Mouse (Mus musculus) adrenal gland, adult 2 months (tissue): ENCODE measurements around the gene Fam214a. TPM values are rescaled to one million over a fixed set of nuclear protein-coding genes. Genes with fewer than 3 reads are reported as not detected.

Experiments used
- DNase-seq: peaks from one replicate; pipeline ENCODE4 v3.0.0; 2021
- polyA plus RNA-seq: library from polyadenylated mRNA; depleted of rRNA; stranded (reverse); fragments of >200 nt; gene quantifications from 2 replicates; pipeline ENCODE4 v1.2.3, GENCODE M21; 2012
- total RNA-seq, 2 experiments: library from RNA; stranded (reverse); gene quantifications; 2 replicates each; pipeline ENCODE4 v1.2.3; 2021

Fam214a gene
- total and polyA plus RNA-seq, 3 experiments: 21.1 to 86.7 (median 80.1) TPM

GRCm38 (mm10) chr9:75032408-75032807 lies 79.7 kb downstream of the Fam214a start:
- DNase-seq: peak; percentile 53

DNA sequence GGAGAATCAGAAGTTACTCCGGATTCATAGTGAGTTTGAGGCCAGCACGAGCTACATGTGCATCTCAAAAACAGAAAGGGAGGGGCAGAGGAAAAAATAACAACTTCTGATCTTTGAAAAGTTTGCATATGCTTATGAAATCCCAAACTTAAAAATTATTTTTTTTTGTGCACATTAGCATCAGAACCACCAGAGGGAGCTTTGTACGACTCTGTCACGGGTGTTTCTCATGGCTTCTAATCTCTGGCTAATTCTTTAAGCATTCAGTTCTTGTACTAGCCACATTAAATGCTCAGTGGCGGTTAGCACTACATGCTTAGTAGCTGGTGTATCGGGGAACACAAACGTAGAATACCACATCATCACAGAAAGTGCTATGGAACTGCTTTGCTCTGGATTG lies 80.5 kb downstream of the Fam214a start:
- DNase-seq: no peak

DNA sequence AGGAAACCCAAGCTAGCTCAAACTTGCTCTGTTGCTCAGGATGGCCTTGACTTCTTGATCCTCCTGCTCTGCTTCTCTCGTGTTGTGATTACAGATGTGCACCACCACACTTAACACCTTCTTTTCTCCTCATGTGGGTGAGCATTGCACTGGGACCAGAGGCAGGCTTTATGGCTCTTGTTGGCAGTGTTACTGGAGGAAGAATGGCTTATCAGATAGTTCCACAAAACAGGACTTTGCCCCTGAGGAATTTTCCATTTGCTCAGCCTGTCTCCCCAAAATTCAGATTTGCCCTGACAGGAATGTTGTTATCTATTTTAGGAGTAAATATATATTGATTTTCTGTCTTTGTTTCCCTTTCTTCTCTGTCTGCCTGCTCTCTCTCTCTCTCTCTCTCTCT lies 82.0 kb downstream of the Fam214a start:
- DNase-seq: no peak

GRCm38 (mm10) chr9:75035944-75036343 lies 83.3 kb downstream of the Fam214a start:
- no peak for DNase-seq

DNA sequence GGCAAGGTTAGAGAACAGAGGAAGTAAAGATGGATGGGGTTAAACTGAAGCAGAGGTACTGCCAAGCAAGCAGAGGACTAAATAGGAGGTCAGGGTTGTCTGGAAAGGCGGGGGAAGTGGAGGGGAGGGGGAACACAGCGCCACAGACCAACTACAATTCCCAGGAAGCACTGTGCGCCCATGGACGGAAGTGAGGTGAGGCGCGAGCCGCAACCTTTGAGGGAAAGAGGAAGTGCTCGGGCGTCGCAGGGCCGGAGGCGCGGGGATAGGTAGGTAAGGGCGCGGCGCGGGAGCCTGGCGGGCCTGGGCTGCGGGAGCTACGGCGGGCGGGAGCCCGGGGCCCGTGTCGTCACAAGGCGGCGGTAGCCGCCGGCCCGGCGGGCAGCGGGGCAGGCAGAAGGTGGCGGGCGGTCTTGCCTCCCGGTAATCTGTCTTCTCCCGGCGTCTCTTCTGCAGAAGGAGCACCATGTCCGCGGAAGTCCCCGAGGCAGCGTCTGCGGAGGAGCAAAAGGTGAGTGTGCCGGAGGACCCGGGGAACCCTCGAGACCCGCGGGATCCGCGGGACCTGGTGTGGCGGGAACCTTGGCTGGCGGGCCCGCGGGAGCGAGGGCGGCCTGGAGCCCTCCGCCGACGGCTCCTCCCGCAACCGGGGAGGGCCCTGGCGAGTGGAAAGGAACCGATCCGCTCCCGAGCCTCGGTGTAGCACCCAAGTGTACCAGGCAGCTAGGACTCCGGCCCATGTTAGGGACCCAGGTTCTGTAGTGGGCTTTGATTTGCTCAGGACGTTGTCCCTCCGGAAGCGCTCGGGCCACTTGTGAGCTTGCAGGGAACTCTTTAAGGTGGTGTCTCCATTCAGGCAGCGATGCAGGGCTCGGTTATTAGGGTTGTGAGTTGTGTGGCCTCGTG lies 85.0 kb downstream of the Fam214a start, which contains the start of gene Arpp19:
Arpp19 (plus strand) TSS at position 164 of the 906 bp plus-strand sequence.
- peak; percentile 93 for DNase-seq

GRCm38 (mm10) chr9:75038357-75038688 lies 85.6 kb downstream of the Fam214a start:
- DNase-seq: no peak

GRCm38 (mm10) chr9:75040566-75040965 lies 87.9 kb downstream of the Fam214a start:
- DNase-seq: no peak

GRCm38 (mm10) chr9:75041840-75042525 lies 89.3 kb downstream of the Fam214a start:
- no peak for DNase-seq

GRCm38 (mm10) chr9:75043191-75043590 lies 90.5 kb downstream of the Fam214a start:
- DNase-seq: no peak

- DNase-seq: no peak
Measured at GRCm38 (mm10) chr9:75047079-75047478, 94.4 kb downstream of the Fam214a start.

DNA sequence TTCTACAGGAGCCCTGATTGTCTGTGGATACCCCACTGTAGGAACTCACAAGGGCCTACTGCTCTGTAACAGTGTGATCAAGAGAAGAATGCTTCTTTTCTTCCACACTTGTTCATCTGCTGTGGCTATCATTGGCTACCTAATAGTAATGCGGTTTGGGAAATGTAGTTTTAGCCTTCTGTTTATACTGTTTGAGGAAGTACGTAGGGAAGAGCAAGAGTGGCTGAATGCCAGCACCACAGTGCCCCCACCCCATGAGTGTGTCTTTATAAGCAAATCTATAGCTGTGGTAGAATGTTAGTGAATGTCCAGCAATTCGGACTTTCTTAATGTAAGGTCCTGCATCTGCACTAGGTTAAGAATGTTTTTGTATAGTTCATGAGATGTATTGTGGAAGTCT lies 96.4 kb downstream of the Fam214a start:
- DNase-seq: no peak

DNA sequence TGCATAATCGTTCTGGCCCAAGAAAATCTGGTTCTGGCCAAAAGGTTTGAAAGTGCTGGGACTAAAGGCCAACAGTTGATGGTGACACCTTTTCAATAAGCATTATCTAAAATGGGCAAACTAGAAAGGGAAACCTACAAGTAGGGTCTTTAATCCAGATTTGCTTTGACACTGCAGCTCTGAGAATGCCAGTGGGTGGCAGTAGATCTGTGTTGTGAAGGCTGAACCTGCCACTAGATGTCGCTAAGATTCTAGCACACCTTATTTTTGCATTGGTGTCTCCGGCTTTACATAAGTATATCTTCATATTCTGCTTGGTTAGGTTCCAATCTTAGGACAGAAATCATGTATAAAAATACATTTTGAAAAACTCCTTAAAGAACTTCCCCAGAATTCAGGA lies 97.3 kb downstream of the Fam214a start:
- DNase-seq: peak; percentile 60

GRCm38 (mm10) chr9:75051841-75052240 lies 99.2 kb downstream of the Fam214a start:
- no peak for DNase-seq

GRCm38 (mm10) chr9:75055046-75055445 lies 102.4 kb downstream of the Fam214a start:
- no peak for DNase-seq

GRCm38 (mm10) chr9:75064678-75065331 lies 112.1 kb downstream of the Fam214a start:
- no peak for DNase-seq

DNA sequence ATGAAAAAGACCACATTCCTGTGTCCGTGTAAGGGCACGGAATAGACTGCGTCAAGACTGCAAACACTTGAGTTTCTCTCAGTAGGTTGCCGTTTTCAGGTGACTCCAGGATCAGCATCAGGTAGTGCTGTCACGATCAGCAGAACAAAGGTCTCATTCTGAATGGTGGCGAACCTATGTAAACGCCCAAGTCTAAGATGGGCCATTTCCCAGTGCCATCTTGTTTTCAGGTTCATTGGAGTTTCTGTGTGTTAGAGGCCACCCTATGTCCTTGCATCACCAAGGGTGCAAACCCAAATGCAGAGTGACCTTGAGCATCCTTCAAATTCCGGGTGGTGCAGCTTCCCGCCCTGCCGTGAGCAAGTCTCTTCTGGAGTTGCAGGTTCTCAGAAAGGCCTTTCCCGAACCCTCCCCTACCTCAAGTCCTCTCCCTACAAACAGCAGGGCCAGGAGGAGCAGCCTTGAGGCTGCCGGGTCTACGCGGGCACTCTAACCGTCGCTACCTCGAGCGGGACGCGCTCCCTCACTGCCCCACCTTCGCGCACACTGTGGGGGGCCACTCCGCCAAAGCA lies 117.9 kb downstream of the Fam214a start, which contains the start of gene Myo5a:
Myo5a (plus strand) TSS at position 559 of the 572 bp plus-strand sequence.
- DNase-seq: no peak

- DNase-seq: peak; percentile 94
Measured at GRCm38 (mm10) chr9:75071029-75071705, 118.5 kb downstream of the Fam214a start.

DNA sequence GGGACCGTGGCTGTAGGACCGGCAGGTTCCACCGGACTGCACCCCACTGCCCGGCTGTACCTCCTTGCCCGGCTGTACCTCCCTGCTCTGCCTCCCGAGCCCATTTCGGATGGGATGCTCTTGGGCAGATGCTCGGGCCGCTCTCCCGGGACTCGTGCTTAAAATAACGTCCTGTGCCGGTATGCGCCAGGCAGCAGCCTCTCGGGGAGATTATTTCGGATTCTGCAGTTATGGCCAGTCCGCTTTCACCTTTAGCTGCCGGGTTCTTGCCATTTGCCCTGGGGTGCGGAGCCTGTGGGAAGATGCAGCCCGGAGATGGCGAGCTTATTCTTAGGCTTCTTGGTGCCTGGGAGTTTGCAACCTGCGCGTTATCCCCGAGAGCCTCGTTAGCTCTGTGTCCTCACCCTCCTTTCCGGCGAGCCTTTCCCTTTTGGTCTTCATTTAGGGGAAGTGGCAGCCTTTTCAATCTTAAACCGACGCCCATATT lies 119.1 kb downstream of the Fam214a start:
- no peak for DNase-seq

DNA sequence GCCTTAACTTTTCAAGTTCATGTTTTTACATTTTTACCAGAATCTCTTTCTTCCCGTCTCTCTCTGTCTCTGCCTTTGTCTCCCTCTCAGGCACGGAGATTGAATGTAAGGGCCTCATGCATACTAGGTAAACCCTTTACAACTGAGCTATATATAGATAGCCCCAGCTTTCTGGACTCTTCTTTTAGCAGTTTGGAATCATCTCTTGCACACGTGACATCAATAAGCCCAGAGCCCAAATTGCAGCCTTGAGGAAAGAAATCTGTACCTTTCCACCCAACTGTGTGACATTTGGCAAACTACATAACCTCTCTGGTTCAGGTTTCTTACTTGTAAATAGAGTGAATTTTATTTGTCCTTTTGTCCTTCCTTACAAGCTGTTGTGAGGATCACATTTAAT lies 119.7 kb downstream of the Fam214a start:
- no peak for DNase-seq

- DNase-seq: peak; percentile 61
Measured at GRCm38 (mm10) chr9:75077191-75077590, 124.5 kb downstream of the Fam214a start.
